Mouse (Mus musculus): ENCODE measurements around the gene Stx2.

DNA sequence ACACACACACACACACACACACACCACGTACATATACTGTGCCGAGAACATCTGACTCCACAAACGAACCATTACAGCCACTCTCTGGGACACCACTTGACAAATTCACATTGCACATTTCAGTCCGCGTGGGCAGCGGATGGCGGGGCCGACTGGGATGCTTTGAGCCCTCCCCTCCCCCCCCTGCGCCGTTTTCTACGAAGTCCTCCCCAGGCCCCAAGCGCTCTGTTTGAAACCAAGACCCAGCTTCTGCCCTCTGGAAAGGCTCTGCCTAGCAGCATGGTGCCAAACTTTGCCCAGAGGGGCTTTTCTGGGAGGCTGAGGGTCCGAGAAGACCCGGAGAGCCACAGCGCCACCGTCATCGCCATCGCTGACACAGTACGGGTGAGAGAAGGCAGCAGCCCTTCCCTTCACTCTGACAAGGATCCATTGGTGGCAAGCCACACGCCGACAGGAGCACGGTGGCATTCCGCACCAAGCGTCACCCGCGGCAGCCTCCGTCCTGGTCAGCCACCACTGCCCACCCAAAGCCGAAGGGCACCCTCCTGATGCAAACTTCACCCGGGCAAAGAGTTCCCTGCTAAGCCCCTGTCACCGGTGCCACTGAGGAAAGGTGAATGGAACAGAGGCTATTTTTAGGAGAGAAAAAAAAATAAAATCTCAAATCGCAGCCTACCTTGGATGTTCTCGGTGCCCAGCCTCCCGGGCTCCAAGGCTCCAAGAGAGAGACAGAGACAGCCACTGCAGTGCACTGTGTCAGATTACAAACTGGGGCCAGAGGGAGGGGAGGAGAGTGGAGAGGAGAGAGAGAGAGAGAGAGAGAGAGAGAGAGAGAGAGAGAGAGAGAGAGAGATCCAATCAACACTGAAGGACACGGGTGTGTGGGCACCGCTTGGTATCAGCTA, 55.8 kb downstream of the Stx2 start:
- TF ChIP-seq CTCF (IDR thresholded peaks at IDR 0.05; ENCODE audit: extremely low read depth, insufficient read depth, low read length): no peak
- peak; percentile 17 for TF ChIP-seq POLR2A (IDR thresholded peaks at IDR 0.05; ENCODE audit: extremely low read depth, insufficient read depth, low read length)
